In genomic region chr7:112760782-112761181, GRCm38 (mm10) we compare ENCODE assay signal across 8 mouse cellular contexts.
DNase-seq lines count a peak whose midpoint lies in the region; ATAC-seq lines count a peak whose summit lies in the region.

No protein-coding gene starts in this region.

- peaks cover 56% of the 10 kb centered on the region for H3K4me1 ChIP-seq in forebrain, embryonic 15.5 days
- H3K4me1 ChIP-seq in hindbrain, embryonic 14.5 days (replicated peaks; ENCODE audit: control insufficient read depth, insufficient read depth, low read length) = peaks cover 36% of the 10 kb centered on the region
- peaks cover 77% of the 10 kb centered on the region for H3K4me1 ChIP-seq in limb, embryonic 10.5 days
- peaks cover 52% of the 10 kb centered on the region for H3K4me1 ChIP-seq in neural tube, embryonic 12.5 days

- no peak overlapping the region for H3K4me2 ChIP-seq in forebrain, embryonic 15.5 days (replicated peaks)
- peak overlapping the region; percentile 16; the same call in 1 of the 2 replicates for H3K4me2 ChIP-seq in hindbrain, embryonic 14.5 days (replicated peaks)
- peak overlapping the region; percentile 5; the same call in 1 of the 2 replicates for H3K4me2 ChIP-seq in neural tube, embryonic 12.5 days (replicated peaks)

- H3K9ac ChIP-seq in forebrain, embryonic 15.5 days (replicated peaks) = no peak overlapping the region
- H3K9ac ChIP-seq in hindbrain, embryonic 14.5 days = peak overlapping the region; percentile 29; the same call in 1 of the 2 replicates
- H3K9ac ChIP-seq in neural tube, embryonic 12.5 days = no peak overlapping the region

- DNase-seq in 3134 (ENCODE audit: extremely low read depth, insufficient read length, low spot score) = peak; percentile 55
- DNase-seq in MN1 (ENCODE audit: low spot score) = peak; percentile 75
- peak; percentile 61 for DNase-seq in hindbrain, embryonic 14.5 days (ENCODE audit: low spot score)
- no peak for DNase-seq in limb, embryonic 10.5 days (ENCODE audit: low spot score)
- no peak for DNase-seq in ovary, postnatal 36 days (ENCODE audit: low spot score)
- DNase-seq in gastrocnemius, postnatal 10 days = no peak

- H3K9me3 ChIP-seq in forebrain, embryonic 15.5 days = no peaks in the 10 kb centered on the region
- no peaks in the 10 kb centered on the region for H3K9me3 ChIP-seq in hindbrain, embryonic 14.5 days (ENCODE audit: control insufficient read depth, low read length)
- H3K9me3 ChIP-seq in limb, embryonic 10.5 days (replicated peaks) = no peaks in the 10 kb centered on the region
- no peaks in the 10 kb centered on the region for H3K9me3 ChIP-seq in neural tube, embryonic 12.5 days

- no peaks in the 10 kb centered on the region for H3K27me3 ChIP-seq in forebrain, embryonic 15.5 days
- no peaks in the 10 kb centered on the region for H3K27me3 ChIP-seq in hindbrain, embryonic 14.5 days (ENCODE audit: control insufficient read depth, insufficient read depth, low read length)
- no peaks in the 10 kb centered on the region for H3K27me3 ChIP-seq in limb, embryonic 10.5 days (ENCODE audit: low read depth, poor library complexity, severe bottlenecking)
- H3K27me3 ChIP-seq in neural tube, embryonic 12.5 days (replicated peaks) = no peaks in the 10 kb centered on the region

- peak; percentile 78 for ATAC-seq in forebrain, embryonic 15.5 days (replicated peaks)
- ATAC-seq in hindbrain, embryonic 14.5 days (ENCODE audit: low FRiP score) = peak; percentile 74; the same call in 1 of the 2 replicates
- ATAC-seq in neural tube, embryonic 12.5 days (ENCODE audit: low FRiP score, low read depth) = peak; percentile 77

- H3K4me3 ChIP-seq in forebrain, embryonic 15.5 days = no peak overlapping the region
- no peak overlapping the region for H3K4me3 ChIP-seq in hindbrain, embryonic 14.5 days (replicated peaks; ENCODE audit: low read length)
- no peak overlapping the region for H3K4me3 ChIP-seq in limb, embryonic 10.5 days
- no peak overlapping the region for H3K4me3 ChIP-seq in neural tube, embryonic 12.5 days

- peak overlapping the region; percentile 61 for H3K27ac ChIP-seq in forebrain, embryonic 15.5 days (replicated peaks)
- peak overlapping the region; percentile 44 for H3K27ac ChIP-seq in hindbrain, embryonic 14.5 days
- H3K27ac ChIP-seq in limb, embryonic 10.5 days = 0 out of 2 replicates have a peak overlapping the region, but pooled peaks have one; percentile 6
- peak overlapping the region; percentile 21; the same call in 1 of the 2 replicates for H3K27ac ChIP-seq in neural tube, embryonic 12.5 days

- WGBS in forebrain, embryonic 15.5 days = 8% methylated on average over 8 of the region's 8 CpGs
- WGBS in hindbrain, embryonic 14.5 days = 22% methylated on average over 8 of the region's 8 CpGs
- WGBS in limb, embryonic 10.5 days = 65% methylated on average over 8 of the region's 8 CpGs
- 27% methylated on average over 8 of the region's 8 CpGs for WGBS in neural tube, embryonic 12.5 days

- no peaks in the 10 kb centered on the region for H3K36me3 ChIP-seq in forebrain, embryonic 15.5 days
- H3K36me3 ChIP-seq in hindbrain, embryonic 14.5 days (replicated peaks; ENCODE audit: control insufficient read depth, insufficient read depth) = no peaks in the 10 kb centered on the region
- peaks cover 16% of the 10 kb centered on the region for H3K36me3 ChIP-seq in limb, embryonic 10.5 days
- no peaks in the 10 kb centered on the region for H3K36me3 ChIP-seq in neural tube, embryonic 12.5 days

Comparison
In these comparisons a context has a peak if more than half of its experiments do, and no peak if none do; other contexts are left out.
1. DNase-seq: peak in 3134 (single experiment), MN1 (single experiment) and hindbrain, embryonic 14.5 days (single experiment); none in limb, embryonic 10.5 days (single experiment), ovary, postnatal 36 days (single experiment) and gastrocnemius, postnatal 10 days (single experiment).
2. H3K27ac ChIP-seq: peak in every context shown above with its lines; median percentile 61 in forebrain, embryonic 15.5 days; 44 in hindbrain, embryonic 14.5 days; 21 in neural tube, embryonic 12.5 days; 6 in limb, embryonic 10.5 days.
3. Peak in every context shown above with its lines, with median percentiles within 50 percentile points of each other: ATAC-seq.